Comparison of ENCODE assay signal across 26 mouse cellular contexts in genomic region chr2:127914047-127914446, GRCm38 (mm10).
"Had no signal": no experiment of that assay in that cellular context is flagged by ENCODE, and none has a peak within 500 bp of the region (broad histone marks: within the 10 kb centered on the region; RNA-seq: fewer than 3 reads in every experiment).

No protein-coding gene starts in this region.

- DNase-seq: gastrocnemius, postnatal 14 days; gastrocnemius, postnatal 36 days; heart, adult 11 months; heart, adult 2 months; heart, postnatal 14 days; heart, postnatal 36 days; kidney, adult 18-20 months; kidney, adult 8-10 months; kidney, postnatal 10 days; kidney, postnatal 25 days; kidney, postnatal 4 days; layer of hippocampus, adult 9-11 months; layer of hippocampus, postnatal 36 days; left cerebral cortex, postnatal 4 days had no signal

- H3K4me2 ChIP-seq: heart, embryonic 11.5 days; heart, embryonic 13.5 days; heart, embryonic 15.5 days; hindbrain, embryonic 13.5 days; hindbrain, embryonic 15.5 days; intestine, embryonic 15.5 days; limb, embryonic 13.5 days; limb, embryonic 15.5 days; liver, embryonic 12.5 days had no signal

- H3K4me1 ChIP-seq: heart, embryonic 15.5 days; hindbrain, embryonic 13.5 days; hindbrain, embryonic 15.5 days; intestine, embryonic 15.5 days; limb, embryonic 15.5 days had no signal

- H3K27me3 ChIP-seq: hindbrain, embryonic 15.5 days; intestine, embryonic 15.5 days had no signal

- H3K4me3 ChIP-seq: heart, adult 2 months; heart, embryonic 13.5 days; heart, embryonic 15.5 days; hindbrain, embryonic 13.5 days; hindbrain, embryonic 15.5 days; intestine, embryonic 15.5 days; layer of hippocampus, adult 2 months; limb, embryonic 13.5 days; limb, embryonic 15.5 days; liver, embryonic 12.5 days had no signal

- H3K27ac ChIP-seq: heart, adult 2 months; heart, embryonic 13.5 days; heart, embryonic 15.5 days; hindbrain, embryonic 13.5 days; hindbrain, embryonic 15.5 days; intestine, embryonic 15.5 days; layer of hippocampus, adult 2 months; limb, embryonic 13.5 days; limb, embryonic 15.5 days; liver, embryonic 12.5 days had no signal

- H3K9me3 ChIP-seq: heart, embryonic 13.5 days; heart, embryonic 15.5 days; hindbrain, embryonic 13.5 days; hindbrain, embryonic 15.5 days; intestine, embryonic 15.5 days; limb, embryonic 13.5 days; limb, embryonic 15.5 days; liver, embryonic 12.5 days had no signal

- H3K36me3 ChIP-seq: heart, embryonic 13.5 days; heart, embryonic 15.5 days; hindbrain, embryonic 13.5 days; hindbrain, embryonic 15.5 days; intestine, embryonic 15.5 days; limb, embryonic 13.5 days; limb, embryonic 15.5 days; liver, embryonic 12.5 days had no signal

- ATAC-seq: inflammation-experienced regulatory T-cells, adult 6 months; intestine, embryonic 15.5 days; intestine, postnatal 0 days; liver, embryonic 12.5 days had no signal

- H3K9ac ChIP-seq: heart, embryonic 13.5 days; heart, embryonic 15.5 days; hindbrain, embryonic 13.5 days; hindbrain, embryonic 15.5 days; intestine, embryonic 15.5 days; limb, embryonic 13.5 days; limb, embryonic 15.5 days; liver, embryonic 12.5 days had no signal
